Mouse (Mus musculus) C2C12 (cell line): ENCODE results near the gene Ckmt2. TPM values are rescaled to one million over a fixed set of nuclear protein-coding genes. Genes with fewer than 3 reads are reported as not detected.

Source experiments
- H3K27me3 ChIP-seq: one replicate; pipeline ENCODE4 v1.6.1; 2011; ENCODE audit not compliant: control insufficient read depth, insufficient read depth, insufficient read length
- H3K36me3 ChIP-seq: one replicate; pipeline ENCODE4 v1.6.1; 2011; ENCODE audit not compliant: control insufficient read depth, insufficient read depth
- H3K4me3 ChIP-seq: one replicate; pipeline ENCODE4 v1.5.1; 2011; ENCODE audit warnings: mild to moderate bottlenecking, control low read depth; ENCODE audit not compliant: poor library complexity, insufficient read depth, severe bottlenecking
- H3K79me2 ChIP-seq: one replicate; pipeline ENCODE4 v1.6.1; 2011; ENCODE audit not compliant: control insufficient read depth, insufficient read depth
- H3K79me3 ChIP-seq: one replicate; pipeline ENCODE4 v1.6.1; 2011; ENCODE audit warnings: low read depth, control low read depth
- H3ac ChIP-seq: one replicate; pipeline ENCODE3; 2011; ENCODE audit warnings: low read depth; ENCODE audit not compliant: control insufficient read depth, insufficient read length
- CEBPB ChIP-seq: IDR thresholded peaks from one replicate; pipeline ENCODE4 v1.6.1; 2011; ENCODE audit warnings: low read depth, mild to moderate bottlenecking, control low read depth, moderate library complexity
- CTCF ChIP-seq: IDR thresholded peaks from one replicate; pipeline ENCODE4 v1.5.1; 2011; ENCODE audit not compliant: control insufficient read depth, insufficient read depth, insufficient read length
- FOSL1 ChIP-seq: IDR thresholded peaks from one replicate; pipeline ENCODE4 v1.8.0; 2011; ENCODE audit warnings: mild to moderate bottlenecking, low read length; ENCODE audit not compliant: poor library complexity, insufficient read depth, severe bottlenecking
- MAX ChIP-seq: IDR thresholded peaks from one replicate; pipeline ENCODE4 v1.6.1; 2011; ENCODE audit warnings: mild to moderate bottlenecking, control low read depth
- MYOD1 ChIP-seq: IDR thresholded peaks from one replicate; pipeline ENCODE4 v1.6.1; 2011; ENCODE audit warnings: low read depth; ENCODE audit not compliant: control insufficient read depth, insufficient read length
- MYOG ChIP-seq: IDR thresholded peaks from one replicate; pipeline ENCODE4 v1.6.1; 2011; ENCODE audit not compliant: control insufficient read depth, insufficient read length; ENCODE audit errors: extremely low read depth
- USF1 ChIP-seq: IDR thresholded peaks from one replicate; pipeline ENCODE4 v1.6.1; 2011; ENCODE audit warnings: low read depth, mild to moderate bottlenecking, control low read depth, moderate library complexity
- polyA plus RNA-seq: library from polyadenylated mRNA; unstranded; fragments of >200 nt; fragmentation: generic; extraction: Trizol; gene quantifications from one replicate; pipeline ENCODE4 v1.2.1, GENCODE M21; 2012; ENCODE audit warnings: missing spikeins

The Ckmt2 gene
- polyA plus RNA-seq, 1 experiment: not detected

- no peaks in the 10 kb centered on the region for H3K36me3 ChIP-seq
- no peaks in the 10 kb centered on the region for H3K27me3 ChIP-seq
- H3K4me3 ChIP-seq: no peak overlapping the region
- H3ac ChIP-seq: no peak overlapping the region
- H3K79me2 ChIP-seq: no peaks in the 10 kb centered on the region
- TF ChIP-seq CEBPB (no peak), CTCF (no peak), USF1 (no peak), FOSL1 (no peak), MYOG (no peak), MYOD1 (no peak), MAX (no peak)
- no peaks in the 10 kb centered on the region for H3K79me3 ChIP-seq
These were observed 19.3 kb downstream of the Ckmt2 start for GRCm38 (mm10) chr13:91857427-91857826.

DNA sequence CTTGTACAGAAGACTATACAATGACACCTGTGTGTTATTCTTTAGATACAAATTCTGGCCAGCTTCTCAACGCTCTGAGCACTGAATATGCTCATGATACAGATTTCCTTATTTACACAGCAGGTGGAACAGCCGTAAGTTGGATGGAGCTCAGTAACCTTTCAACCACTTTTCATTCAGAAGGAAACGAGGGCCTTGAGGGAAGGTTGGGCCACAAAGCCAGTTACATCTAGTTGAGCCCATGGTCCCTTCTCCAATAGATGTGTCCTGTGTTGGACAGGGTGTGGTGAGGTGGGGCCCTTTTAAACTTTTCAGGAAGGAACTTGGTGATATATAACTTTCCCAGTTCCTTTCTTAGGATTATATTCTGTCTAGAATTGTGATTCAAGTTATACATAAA is 22.3 kb downstream of the Ckmt2 start:
- no peaks in the 10 kb centered on the region for H3K36me3 ChIP-seq
- H3K4me3 ChIP-seq: no peak overlapping the region
- TF ChIP-seq CEBPB (no peak), USF1 (no peak), CTCF (no peak)
- H3K79me2 ChIP-seq: no peaks in the 10 kb centered on the region
- H3K79me3 ChIP-seq: no peaks in the 10 kb centered on the region
- H3ac ChIP-seq: no peak overlapping the region
- H3K27me3 ChIP-seq: no peaks in the 10 kb centered on the region

GRCm38 (mm10) chr13:91827876-91828275 is 48.8 kb downstream of the Ckmt2 start:
- no peak overlapping the region for H3ac ChIP-seq
- no peak overlapping the region for H3K4me3 ChIP-seq
- no peaks in the 10 kb centered on the region for H3K79me2 ChIP-seq
- H3K79me3 ChIP-seq: no peaks in the 10 kb centered on the region
- no peaks in the 10 kb centered on the region for H3K27me3 ChIP-seq
- no peaks in the 10 kb centered on the region for H3K36me3 ChIP-seq
- no peak for TF ChIP-seq FOSL1
- no peak for TF ChIP-seq USF1
- no peak for TF ChIP-seq CTCF
- no peak for TF ChIP-seq MAX
- TF ChIP-seq CEBPB: no peak
- TF ChIP-seq MYOG: no peak
- TF ChIP-seq MYOD1: no peak

- Histone ChIP-seq H3K79me2 (no peaks in the 10 kb centered on the region), H3ac (no peak overlapping the region), H3K79me3 (no peaks in the 10 kb centered on the region), H3K4me3 (no peak overlapping the region), H3K36me3 (no peaks in the 10 kb centered on the region), H3K27me3 (no peaks in the 10 kb centered on the region)
- TF ChIP-seq MAX (no peak), CEBPB (no peak)
These were observed 50.6 kb downstream of the Ckmt2 start for GRCm38 (mm10) chr13:91826066-91826465.

DNA sequence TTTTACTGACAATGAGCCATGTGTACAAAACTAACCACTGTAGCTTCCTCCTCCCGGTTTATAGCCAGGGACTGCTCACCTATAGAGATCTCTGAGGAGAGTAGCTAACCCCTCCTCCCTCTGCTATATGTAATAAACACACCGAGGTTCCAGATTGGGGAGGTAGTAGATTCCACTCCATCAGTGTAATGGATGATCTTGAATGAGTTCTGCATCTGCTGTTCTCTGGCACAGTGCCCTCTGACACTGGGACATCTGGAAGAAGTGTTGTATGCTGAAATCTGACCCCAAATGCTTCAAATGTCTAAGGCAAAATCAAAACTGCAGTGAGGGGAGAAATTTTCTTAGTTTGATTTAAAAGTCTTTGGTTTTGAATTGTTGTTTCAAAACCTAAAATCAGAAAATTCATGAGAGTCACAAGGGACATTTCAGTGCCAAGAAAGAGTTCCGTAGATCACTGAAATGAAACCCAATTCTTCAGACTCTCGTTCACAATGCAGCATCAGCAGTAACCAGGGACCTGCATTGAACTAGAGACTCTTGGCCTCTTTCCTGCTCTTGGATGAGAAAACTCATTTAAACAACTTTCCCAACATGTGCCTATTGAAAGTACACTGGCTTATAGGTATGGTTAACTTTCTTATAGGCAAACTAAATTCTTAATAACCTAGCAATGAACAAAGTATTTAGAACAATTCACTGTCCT is 51.7 kb downstream of the Ckmt2 start:
- no peak for TF ChIP-seq FOSL1
- no peak for TF ChIP-seq MYOD1
- TF ChIP-seq CEBPB: no peak
- TF ChIP-seq MAX: no peak
- Histone ChIP-seq H3K27me3 (no peaks in the 10 kb centered on the region), H3K79me3 (no peaks in the 10 kb centered on the region)

GRCm38 (mm10) chr13:91823735-91824134 is 53.0 kb downstream of the Ckmt2 start:
- TF ChIP-seq MYOD1 (no peak), FOSL1 (no peak), MYOG (no peak), CEBPB (no peak), MAX (no peak), CTCF (no peak), USF1 (no peak)
- H3ac ChIP-seq: no peak overlapping the region
- no peak overlapping the region for H3K4me3 ChIP-seq
- no peaks in the 10 kb centered on the region for H3K79me3 ChIP-seq
- no peaks in the 10 kb centered on the region for H3K36me3 ChIP-seq
- no peaks in the 10 kb centered on the region for H3K27me3 ChIP-seq
- H3K79me2 ChIP-seq: no peaks in the 10 kb centered on the region

More for the DNA sequence above, 51.7 kb downstream of the Ckmt2 start:
- no peaks in the 10 kb centered on the region for H3K79me2 ChIP-seq
- H3K36me3 ChIP-seq: no peaks in the 10 kb centered on the region
- H3K4me3 ChIP-seq: no peak overlapping the region
- H3ac ChIP-seq: no peak overlapping the region
